Mouse (Mus musculus) liver, postnatal 0 days (tissue): ENCODE measurements around the gene Gm5114.

Experiments used
- CTCF ChIP-seq: sonication (generic); IDR thresholded peaks from 2 replicates; pipeline ENCODE4 v1.5.1; 2016; ENCODE audit warnings: antibody characterized with exemption, low read depth
- EP300 ChIP-seq: IDR thresholded peaks from 2 replicates; pipeline ENCODE4 v1.6.1; 2016; ENCODE audit warnings: antibody characterized with exemption, low read depth, mild to moderate bottlenecking

DNA sequence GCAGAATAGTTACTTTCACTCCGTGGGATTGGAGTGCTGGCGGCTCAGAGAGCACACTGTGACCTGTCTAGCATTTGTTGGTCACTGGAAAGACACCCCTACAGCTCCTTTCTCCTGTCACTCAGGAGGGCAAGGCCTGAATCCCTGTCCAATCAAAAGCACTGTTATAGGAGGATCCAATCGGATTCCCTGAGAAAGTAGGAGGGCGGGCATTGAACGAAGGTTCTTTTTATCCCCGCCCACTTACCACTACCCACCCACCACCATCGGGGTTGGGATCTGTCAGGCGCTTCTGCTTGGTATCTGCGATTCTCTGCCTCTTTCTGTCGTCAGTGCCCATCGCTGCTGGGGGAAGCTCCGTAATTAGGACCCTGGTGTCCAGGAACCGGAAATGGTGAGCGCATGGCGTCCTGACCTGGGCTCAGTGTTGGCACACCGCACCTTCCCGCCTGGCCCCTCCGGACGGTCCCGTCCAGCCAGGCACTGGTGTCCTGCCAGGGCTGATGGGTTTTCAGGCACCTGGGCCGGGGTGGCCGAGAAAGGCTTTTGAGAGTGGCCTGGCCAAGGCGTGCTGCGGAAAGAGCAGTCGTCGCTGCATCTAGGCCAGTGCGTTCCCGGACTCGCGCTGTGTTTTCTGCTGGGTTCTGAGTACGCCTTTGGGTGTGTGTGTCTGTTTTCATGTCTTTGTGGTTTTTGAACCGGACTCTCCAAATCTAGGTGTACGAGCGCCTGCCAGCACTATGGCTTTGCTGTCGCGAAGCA is 36.5 kb upstream of the Gm5114 start:
- TF ChIP-seq EP300 (no peak), CTCF (no peak)
